Mouse (Mus musculus) left cerebral cortex, postnatal 14 days (tissue): ENCODE results near the gene Shc3. TPM values are rescaled to one million over a fixed set of nuclear protein-coding genes. Genes with fewer than 3 reads are reported as not detected.

ENCODE experiments used
- DNase-seq, 2 experiments: peaks; one replicate each; pipeline ENCODE4 v3.0.0; 2021 to 2022; ENCODE audit warnings: low spot score in 2 of 2, mixed read lengths in 1 of 2
- intact Hi-C: fragments of 180-260 bp; cut with DNase I; formaldehyde crosslinking; loops from one replicate; pipeline ENCODE4 v1.15.1; 2025
- total RNA-seq, 2 experiments: library from RNA; stranded (reverse); gene quantifications; 2 replicates each; pipeline ENCODE4 v1.2.3; 2021

The Shc3 gene
- total RNA-seq, 2 experiments from 2014 or later, result 218 to 226 TPM

GRCm38 (mm10) chr13:51580263-51581044 lies 11.2 kb upstream of the Shc3 start:
- intact Hi-C loops, result no loop called here
- peak; percentile 68 to 81 for DNase-seq

DNA sequence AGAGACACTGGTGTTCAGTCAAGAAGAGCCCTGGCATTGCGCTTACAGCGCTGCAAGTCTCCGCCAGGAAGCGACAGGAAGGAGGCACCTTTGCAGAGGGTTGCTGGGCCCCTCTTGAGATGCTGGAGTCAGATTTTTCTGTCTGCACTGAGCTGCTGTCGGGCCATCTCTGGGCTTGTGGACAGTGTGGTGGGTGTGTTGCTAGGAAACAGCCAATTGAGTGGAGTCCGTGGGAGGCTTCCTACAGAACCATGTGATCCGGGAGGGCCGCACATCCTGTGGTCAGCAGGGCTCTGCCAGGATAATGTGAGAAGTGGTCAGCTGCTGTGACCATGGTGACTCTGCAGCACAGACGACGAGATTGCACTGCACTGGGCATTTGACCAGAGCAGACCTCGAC lies 4.6 kb upstream of the Shc3 start:
- intact Hi-C loops, result no loop called here
- peak; percentile 71 to 85 for DNase-seq

DNA sequence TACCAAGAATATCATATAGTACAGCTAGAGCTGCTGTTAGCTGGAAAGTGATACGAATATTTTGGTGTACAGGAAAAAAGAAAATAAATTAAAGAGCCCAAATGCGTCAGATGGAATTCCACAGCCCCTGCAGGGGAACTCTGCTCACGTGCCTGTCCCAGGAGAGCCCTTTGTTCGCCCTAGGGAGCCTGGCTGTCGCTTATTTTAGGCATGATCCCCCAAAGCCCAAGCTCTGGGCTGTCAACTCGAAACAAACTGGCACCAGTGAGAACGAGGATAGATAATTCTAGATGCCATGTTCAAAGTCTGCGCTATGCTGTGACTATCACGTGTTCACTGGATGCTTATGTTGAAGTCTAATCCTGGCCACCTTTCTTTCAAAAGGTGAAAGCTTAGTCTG lies 892 bp upstream of the Shc3 start:
- intact Hi-C loops, result no loop called here
- DNase-seq, result no peak

GRCm38 (mm10) chr13:51569685-51570068 lies 458 bp upstream of the Shc3 start:
- intact Hi-C loops, result loop anchor here (2.0 to 10.0 kb wide), 4 partner anchors 33 to 132 kb away; no protein-coding TSS in a partner anchor
- DNase-seq, result no peak

GRCm38 (mm10) chr13:51568501-51568901 lies 718 bp downstream of the Shc3 start:
- intact Hi-C loops, result loop anchor here (2.0 to 10.0 kb wide), 4 partner anchors 34 to 131 kb away; no protein-coding TSS in a partner anchor
- peak; percentile 27 to 30 for DNase-seq

DNA sequence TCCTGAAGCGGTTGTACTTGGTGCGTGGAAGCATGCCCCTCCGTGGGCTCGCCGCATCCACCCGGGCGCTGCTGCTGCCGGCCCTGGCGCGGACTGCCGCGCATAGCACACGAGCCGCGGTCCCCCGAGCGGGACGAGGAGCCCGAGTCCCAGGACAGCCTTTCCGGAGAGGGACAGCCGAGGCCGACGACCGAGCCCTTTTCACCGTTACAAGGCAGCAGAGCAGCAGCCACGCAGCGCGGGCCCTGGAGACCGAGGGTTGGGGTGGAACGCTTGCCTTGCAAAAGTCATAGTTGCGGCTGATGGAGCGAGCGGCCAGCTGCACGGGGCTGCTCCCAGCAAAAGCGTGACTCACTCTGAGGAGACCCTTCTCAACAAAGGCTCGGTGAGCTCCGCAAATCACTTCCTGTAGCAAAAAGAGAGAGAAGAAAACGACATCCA lies 1.8 kb downstream of the Shc3 start:
- DNase-seq, result peak in 1 of 2 experiments; percentile 22
- intact Hi-C loops, result loop anchor here (5.0 to 10.0 kb wide), 3 partner anchors 35 to 130 kb away; no protein-coding TSS in a partner anchor

DNA sequence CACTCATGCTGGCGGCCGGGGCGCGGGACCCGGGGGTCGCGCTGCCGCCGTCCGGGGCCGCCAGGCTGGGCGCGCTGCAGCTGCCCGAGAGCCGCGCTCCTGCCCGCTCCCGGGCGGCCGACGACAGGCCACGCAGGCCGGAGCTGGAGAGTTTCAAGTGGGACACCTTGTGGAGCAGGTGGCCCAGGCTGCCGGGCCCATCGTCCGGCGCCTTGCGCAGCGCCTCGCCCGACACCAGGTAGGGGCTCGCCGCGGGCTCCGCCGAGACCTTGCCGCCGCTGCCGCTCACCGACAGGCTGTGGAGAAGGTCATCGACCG lies 2.2 kb downstream of the Shc3 start:
- intact Hi-C loops, result loop anchor here (5.0 to 10.0 kb wide), 3 partner anchors 35 to 130 kb away; no protein-coding TSS in a partner anchor
- DNase-seq, result no peak

DNA sequence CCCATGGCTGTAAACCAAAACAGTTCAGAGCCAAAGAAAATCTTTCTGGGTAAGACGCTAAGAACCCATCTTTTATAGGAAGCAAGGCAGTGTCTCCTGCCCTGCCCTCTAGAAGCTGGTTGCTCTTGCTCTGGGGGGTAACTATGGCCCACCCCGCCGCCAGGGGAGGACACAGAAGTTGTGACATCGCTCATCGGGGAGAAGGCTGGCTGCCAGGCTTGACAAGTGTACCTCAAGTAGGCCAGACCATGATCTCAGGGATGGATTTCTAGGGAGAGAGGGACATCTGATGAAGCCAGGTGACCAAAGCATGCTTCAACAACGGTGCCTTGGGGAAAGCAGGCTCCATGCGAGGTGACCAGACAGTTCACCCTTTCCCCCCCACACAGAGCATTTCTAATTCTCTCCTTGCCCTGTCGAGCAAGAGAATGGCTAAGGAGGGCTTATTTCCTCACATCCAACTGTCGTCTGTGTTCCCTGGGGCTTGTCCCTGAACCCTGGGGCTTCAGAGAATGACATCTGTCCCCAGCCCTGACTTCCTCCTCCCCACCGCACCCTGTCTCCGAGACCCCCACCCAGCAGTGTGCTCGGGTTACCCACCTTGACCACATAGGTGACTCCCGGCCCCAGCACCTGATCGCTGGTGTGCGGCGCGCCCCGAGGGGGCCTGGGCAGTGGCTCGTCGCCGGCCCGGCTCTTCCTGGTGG lies 2.7 kb downstream of the Shc3 start:
- DNase-seq, result no peak
- intact Hi-C loops, result loop anchor here (5.0 to 10.0 kb wide), 3 partner anchors 36 to 129 kb away; no protein-coding TSS in a partner anchor

DNA sequence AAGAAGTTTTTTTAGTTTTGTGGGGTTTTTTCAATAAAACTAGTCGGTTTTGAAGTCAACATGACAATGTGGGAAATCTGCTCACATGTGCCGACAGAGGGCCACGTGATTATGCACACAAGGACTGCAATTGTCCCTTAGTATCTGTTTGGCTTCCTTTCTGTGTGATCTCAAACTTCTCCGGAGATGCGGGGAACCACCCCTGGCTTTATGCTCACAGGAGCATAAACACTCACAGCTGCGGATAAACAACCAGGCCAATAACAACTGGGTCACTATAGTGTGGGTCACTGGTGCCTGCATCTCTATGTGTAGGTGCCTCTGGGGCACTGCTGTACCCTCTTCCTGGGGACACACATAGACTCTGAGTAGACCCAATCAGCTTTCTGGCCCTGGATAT lies 4.5 kb downstream of the Shc3 start:
- DNase-seq, result no peak
- intact Hi-C loops, result loop anchor here (5.0 to 10.0 kb wide), 3 partner anchors 38 to 127 kb away; no protein-coding TSS in a partner anchor

GRCm38 (mm10) chr13:51553343-51553742 lies 15.9 kb downstream of the Shc3 start:
- intact Hi-C loops, result no loop called here
- no peak for DNase-seq

GRCm38 (mm10) chr13:51552233-51552632 lies 17.0 kb downstream of the Shc3 start:
- intact Hi-C loops, result no loop called here
- no peak for DNase-seq

DNA sequence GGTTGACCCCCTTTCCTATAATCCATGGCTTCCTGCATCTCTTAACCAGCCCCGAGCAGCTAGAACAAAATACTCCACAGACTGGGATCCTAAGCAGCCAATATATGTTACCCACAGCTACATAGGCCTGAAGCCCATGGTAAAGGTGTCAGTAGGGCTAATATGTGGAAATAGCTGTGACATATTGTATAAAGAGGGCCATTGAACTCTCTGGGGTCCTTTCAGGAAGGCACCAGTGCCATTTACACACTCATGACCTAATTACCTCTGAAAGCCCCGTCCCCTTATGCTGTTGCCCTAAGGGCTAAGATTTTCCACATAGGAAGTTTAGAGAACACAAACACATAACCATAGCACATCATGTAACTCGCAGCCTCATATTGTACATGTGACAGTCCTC lies 17.4 kb downstream of the Shc3 start:
- intact Hi-C loops, result no loop called here
- DNase-seq, result no peak

GRCm38 (mm10) chr13:51539816-51540215 lies 29.4 kb downstream of the Shc3 start:
- no peak for DNase-seq
- intact Hi-C loops, result no loop called here

DNA sequence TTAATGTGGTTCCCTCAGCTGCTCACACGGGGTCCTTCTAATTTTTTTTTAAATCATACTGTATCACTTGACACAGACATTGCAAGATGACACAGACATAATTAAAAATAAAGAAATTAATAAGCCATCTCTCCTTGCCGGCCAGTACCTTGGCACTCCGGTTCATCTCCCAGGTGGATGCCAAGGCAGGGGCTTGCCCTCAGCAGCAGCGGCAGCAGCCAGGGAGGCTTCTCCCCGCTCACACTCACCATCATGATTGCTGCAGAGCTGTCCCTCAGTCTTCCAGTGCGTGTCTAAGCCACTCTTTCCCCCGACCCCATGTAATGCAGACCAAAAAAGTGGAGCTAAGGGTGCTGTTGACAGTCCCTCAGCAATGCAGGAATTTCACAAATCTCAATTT lies 33.9 kb downstream of the Shc3 start:
- no peak for DNase-seq
- intact Hi-C loops, result no loop called here

GRCm38 (mm10) chr13:51526480-51526879 lies 42.7 kb downstream of the Shc3 start:
- peak; percentile 49 to 59 for DNase-seq
- intact Hi-C loops, result no loop called here

- DNase-seq, result no peak
- intact Hi-C loops, result no loop called here
Observed at GRCm38 (mm10) chr13:51524316-51524715, 44.9 kb downstream of the Shc3 start.

GRCm38 (mm10) chr13:51523311-51523710 lies 45.9 kb downstream of the Shc3 start:
- intact Hi-C loops, result no loop called here

DNA sequence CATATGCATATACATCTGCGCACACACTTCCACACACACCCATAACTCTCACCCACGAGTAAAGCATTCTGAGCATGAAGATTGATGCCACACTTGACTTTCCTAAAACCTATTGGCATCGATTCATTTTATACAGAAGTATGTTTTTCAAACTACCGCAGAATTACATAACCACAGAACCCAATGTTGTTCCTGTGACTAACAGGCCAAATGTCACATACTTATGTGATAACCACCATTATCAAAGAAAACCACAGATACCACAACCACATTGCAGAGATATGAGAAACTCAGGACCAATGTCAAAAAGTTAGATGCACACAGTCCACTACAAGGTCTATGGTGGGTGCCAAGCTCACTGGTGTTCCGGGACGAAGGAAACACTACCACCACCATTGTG lies 50.3 kb downstream of the Shc3 start:
- DNase-seq, result no peak
- intact Hi-C loops, result no loop called here

More at GRCm38 (mm10) chr13:51523311-51523710, 45.9 kb downstream of the Shc3 start:
- no peak for DNase-seq

GRCm38 (mm10) chr13:51517943-51518342 lies 51.3 kb downstream of the Shc3 start:
- no peak for DNase-seq
- intact Hi-C loops, result no loop called here

- DNase-seq, result peak in 1 of 2 experiments; percentile 14
- intact Hi-C loops, result no loop called here
Observed at GRCm38 (mm10) chr13:51508836-51509235, 60.4 kb downstream of the Shc3 start.
